Mouse (Mus musculus): ENCODE results near the gene Ccn1.

GRCm38 (mm10) chr3:145640170-145640569 is 9.6 kb downstream of the Ccn1 start:
- TF ChIP-seq POLR2A (IDR thresholded peaks at IDR 0.05; ENCODE audit: control insufficient read depth, low read depth, low read length) (no peak), CTCF (IDR thresholded peaks at IDR 0.05; ENCODE audit: control insufficient read depth, insufficient read depth, insufficient replicate concordance, low read depth, low read length) (no peak)
